Mouse (Mus musculus) kidney, adult 11 months (tissue): ENCODE results near the gene Cd3g.

ENCODE experiments used
- DNase-seq: peaks from one replicate; pipeline ENCODE4 v3.0.0; 2022

Cd3g gene

DNA sequence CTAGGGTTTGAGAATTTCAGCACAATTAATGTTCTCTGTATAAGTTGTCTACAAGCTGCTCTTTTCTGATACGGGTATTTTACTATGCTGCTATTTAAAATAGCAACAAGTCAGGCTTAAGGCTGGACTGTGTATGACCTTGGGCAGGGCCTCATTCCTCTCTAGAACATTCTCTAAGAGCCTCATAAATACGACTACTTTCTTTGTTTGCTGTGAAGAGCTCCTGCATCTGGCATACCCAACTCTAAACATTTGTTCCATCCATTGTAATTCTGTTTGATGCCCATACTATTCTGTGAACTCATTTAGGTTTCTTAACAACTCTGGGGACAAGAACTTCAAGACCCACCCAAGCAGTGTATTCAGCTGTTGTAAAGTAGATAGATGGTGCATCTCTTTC, 2.8 kb upstream of the Cd3g start:
- DNase-seq = no peak

GRCm38 (mm10) chr9:44982531-44982930, 2.3 kb upstream of the Cd3g start:
- DNase-seq = no peak

- DNase-seq = no peak
Observed at GRCm38 (mm10) chr9:44982081-44982480, 1.9 kb upstream of the Cd3g start.

DNA sequence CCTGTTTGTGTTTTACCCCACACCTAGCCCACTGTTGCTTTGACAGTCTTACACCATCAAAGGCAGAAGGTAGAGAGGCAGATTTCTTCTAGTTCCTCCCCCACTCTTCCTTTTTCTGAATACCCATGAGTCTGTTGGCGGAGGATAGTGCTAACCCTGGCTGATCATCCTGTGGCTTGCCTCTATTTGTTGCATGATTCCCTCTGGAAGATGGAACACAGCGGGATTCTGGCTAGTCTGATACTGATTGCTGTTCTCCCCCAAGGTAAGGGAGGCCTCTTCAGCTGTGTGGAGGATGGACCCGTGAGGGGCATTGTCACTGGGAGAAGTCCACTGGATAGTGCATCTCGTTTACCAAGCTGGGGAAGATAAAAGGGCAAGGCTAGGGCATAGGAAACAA, 1.4 kb upstream of the Cd3g start, which contains the start of gene Cd3d:
Gene Cd3d (plus strand): TSS at position 111 of the 400 bp plus-strand sequence.
- DNase-seq = no peak

- no peak for DNase-seq
Observed at GRCm38 (mm10) chr9:44981104-44981503, 873 bp upstream of the Cd3g start.

- no peak for DNase-seq
Observed at GRCm38 (mm10) chr9:44979806-44980205, 425 bp downstream of the Cd3g start.

GRCm38 (mm10) chr9:44977813-44978212, 2.4 kb downstream of the Cd3g start:
- no peak for DNase-seq

- no peak for DNase-seq
Observed at GRCm38 (mm10) chr9:44969450-44969849, 10.8 kb downstream of the Cd3g start.

GRCm38 (mm10) chr9:44967763-44968162, 12.5 kb downstream of the Cd3g start:
- DNase-seq = peak; percentile 16

DNA sequence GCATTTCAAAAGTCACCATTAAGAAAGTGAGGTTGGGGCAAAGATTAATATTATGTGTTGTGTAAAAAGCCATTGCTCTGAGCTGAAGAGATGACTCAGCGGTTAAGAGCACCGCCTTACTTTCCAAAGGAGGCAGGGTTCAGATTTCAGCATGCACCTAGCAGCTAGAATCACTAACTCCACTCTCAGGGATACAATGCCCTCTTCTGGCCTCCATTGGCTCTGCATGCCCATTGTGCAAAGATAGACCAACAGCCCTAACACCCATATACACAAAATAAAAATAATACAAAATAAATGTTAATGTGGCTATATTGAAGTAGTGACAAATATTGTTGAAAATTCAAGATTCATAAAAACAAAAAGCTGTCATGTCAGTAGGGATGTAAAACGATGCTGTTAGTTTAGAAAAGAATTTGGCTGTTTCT, 13.4 kb downstream of the Cd3g start:
- peak; percentile 86 for DNase-seq

GRCm38 (mm10) chr9:44965833-44966466, 14.3 kb downstream of the Cd3g start:
- DNase-seq = no peak

DNA sequence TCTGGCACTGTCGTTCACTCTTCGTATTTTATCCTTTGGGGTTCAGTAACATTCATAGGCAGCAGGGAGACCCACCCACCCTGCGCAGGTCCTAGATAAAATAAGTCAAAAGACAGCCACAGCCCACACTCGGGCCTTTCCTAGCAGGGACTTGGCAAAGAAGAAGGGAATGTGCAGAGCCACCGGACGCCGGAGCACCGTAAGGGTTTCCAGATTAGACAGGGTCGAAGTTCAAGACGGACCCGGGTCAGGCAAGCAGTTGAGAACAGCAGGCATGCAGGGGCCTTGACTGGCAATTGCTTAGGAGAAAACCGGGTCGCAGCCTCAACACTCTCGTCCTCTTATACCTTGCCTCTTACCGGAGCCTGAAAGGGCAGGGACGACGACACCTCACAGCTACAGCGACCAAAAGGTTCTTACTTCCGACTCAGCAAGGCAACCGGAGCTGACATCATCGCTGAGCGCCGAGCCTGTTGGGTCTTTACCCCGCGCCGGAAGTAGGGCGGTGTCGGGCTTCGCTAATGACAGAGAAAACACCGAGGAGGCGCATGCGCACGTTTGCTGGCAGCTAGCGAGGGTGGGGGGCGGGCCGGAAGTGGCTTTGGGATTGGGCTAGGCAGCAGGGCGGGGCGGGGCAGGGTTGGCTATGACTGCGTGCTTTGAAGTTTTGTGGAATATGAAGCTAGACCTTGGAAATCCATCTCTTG, 15.0 kb downstream of the Cd3g start, which contains the start of gene Ube4a:
Gene Ube4a (minus strand): TSS at position 475 of the 707 bp plus-strand sequence.
- DNase-seq = peak; percentile 99

DNA sequence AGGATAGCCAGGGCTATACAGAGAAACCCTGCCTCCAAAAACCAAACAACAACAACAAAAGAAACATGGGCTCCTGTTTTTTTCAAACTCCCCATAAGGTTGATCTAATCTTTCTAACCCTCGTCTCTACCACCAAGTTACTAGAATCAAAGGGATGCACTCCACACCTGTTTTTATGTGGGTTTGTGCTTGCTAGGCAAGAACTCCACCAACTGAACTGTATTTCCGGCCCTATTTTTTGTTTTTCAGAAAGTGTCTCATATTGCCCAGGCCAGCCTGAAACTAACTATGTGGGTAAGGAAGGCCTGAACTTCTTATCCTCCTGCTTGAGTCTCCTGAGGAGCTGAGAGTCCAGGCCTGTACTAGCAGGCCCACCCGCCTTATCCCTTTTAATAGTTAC, 25.8 kb downstream of the Cd3g start:
- DNase-seq = no peak

DNA sequence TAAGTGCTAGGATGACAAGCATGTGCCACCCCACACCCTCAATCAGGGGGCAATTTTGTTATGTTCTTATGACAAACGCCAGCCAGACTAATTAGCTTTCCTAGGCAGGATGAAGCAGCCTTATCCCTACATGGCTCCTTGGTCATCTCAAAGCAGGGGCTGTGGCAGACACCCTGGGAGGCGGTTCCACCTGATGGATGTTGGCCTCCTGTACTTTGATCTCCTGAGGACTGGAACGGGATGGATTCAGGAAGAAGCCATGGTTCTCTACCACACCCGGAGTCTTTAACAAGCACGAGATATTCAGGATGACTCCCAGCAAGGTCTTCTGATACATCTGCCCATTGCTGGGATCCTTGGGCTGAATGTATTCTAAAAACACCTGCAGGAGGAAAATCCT, 32.4 kb downstream of the Cd3g start:
- DNase-seq = peak; percentile 16

DNA sequence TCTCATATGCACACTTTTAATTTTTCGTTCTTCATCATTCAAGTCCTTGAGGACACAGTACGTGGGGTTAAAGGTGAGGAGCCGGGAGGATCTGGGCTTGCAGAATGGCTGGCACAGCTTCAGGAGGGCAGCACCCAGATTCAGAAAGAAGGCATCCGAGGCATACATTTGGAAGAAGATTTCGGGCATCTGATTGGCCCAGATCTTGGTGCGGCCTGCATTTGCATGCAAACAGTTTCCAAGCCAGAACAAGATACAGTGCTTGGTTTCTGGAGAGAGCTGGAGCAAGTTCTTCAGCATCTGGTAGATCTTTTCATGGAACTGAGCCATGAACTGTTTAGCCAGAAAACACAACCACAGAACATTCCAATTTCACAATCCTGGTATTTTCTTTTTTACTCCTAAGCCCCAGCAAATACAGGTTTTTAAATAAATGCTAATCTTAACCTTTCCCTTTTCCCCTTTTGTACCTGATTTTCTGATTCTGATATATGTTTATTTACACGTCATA, 34.0 kb downstream of the Cd3g start:
- DNase-seq = no peak

- DNase-seq = no peak
Observed at GRCm38 (mm10) chr9:44942421-44942820, 37.8 kb downstream of the Cd3g start.

DNA sequence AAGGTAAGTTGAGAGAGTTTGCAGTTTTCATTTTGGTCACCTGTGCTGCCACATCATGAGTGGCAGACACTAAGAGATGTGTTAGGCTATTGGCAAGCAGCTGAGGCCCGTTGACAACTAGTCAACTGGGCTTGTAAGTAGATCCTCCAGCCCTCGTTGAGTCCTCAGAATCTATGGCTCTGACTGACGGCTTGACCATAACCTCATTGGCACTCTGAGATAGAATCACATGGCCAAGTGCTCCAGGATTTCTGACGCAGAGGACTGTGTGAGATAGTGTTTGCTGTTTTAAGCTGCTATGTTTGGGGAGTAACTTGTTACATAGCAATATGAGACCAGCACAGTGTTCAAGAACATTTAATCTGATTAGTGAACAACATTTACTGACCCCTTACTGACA, 38.5 kb downstream of the Cd3g start:
- DNase-seq = no peak

GRCm38 (mm10) chr9:44921543-44921942, 58.7 kb downstream of the Cd3g start:
- DNase-seq = no peak

GRCm38 (mm10) chr9:44921123-44921468, 59.1 kb downstream of the Cd3g start:
- no peak for DNase-seq

DNA sequence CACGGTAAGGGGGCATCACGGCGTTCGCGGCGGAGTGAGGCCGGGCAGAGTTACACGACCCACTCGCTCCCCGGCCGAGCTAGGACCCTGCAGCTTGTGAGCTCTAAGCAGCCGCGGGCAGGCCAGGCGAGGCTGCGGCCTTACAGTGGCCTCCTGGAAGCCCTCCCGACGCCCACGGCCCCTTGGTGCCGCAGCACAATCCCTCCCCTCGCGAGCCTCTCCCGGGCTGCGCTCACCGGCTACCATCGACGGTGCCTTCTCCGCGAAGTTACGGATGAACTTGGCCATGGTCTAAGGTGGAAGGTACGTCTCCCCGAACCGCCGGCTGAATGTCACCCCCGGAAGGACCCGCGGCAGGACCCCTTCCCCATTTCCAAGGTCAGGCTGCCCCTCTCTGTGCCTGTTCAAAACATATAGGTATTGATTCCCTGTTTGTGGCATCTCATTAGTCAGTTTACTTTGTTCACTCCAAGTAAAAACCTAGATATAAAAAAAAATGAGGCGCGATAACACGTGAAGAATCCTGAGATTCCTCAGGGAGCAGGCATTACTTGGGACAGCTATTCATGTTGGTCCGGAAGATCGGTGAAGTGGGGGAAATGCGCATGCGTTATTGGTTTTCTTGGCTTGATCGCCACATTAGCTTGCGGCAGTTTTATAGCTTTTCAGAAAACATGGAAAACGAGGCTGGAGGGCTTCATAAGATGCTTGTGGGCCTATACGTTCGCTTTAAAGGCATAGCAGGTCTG, 59.7 kb downstream of the Cd3g start, which contains the start of gene Atp5l:
Gene Atp5l (minus strand): TSS at position 369 of the 749 bp plus-strand sequence.
- DNase-seq = peak; percentile 89

- no peak for DNase-seq
Observed at GRCm38 (mm10) chr9:44919606-44920005, 60.6 kb downstream of the Cd3g start.
